Mouse (Mus musculus) spleen, adult 10 weeks (tissue): ENCODE data around the gene Gm17654. TPM values are rescaled to one million over a fixed set of nuclear protein-coding genes. Genes with fewer than 3 reads are reported as not detected.

ENCODE experiments used
- polyA plus RNA-seq: library from polyadenylated mRNA; stranded (reverse); fragments of 350-450 nt; fragmentation: Illumina TruSeq; extraction: RNeasy Lipid Tissue Mini Kit (QIAGEN cat#74804); gene quantifications from one replicate; pipeline ENCODE4 v1.2.3, GENCODE M21; 2015; ENCODE audit warnings: low replicate concordance; ENCODE audit not compliant: insufficient read depth

Gene Gm17654
- not detected for polyA plus RNA-seq

DNA sequence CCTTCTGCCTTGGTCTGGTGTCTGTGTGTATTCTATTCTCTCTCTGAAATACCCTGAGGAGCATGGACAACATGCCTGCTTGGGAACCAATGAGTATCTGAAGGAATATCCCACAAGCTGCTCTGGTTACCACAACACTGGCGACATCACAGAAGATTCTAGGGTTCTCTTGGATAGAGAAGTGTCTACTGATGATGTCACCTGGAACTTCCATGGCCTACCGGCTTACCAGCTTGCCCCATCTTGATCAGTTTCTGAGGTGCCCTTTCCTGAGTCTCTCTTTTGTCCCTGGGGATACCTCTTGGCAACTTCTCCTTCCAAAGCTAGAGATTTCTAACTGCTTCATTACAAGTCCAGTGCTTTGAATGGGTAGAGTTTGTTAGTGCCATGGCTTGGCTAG is at the start of gene Gm17654:
TSS of gene Gm17654 (minus strand) at position 101 of the 400 bp plus-strand sequence.

DNA sequence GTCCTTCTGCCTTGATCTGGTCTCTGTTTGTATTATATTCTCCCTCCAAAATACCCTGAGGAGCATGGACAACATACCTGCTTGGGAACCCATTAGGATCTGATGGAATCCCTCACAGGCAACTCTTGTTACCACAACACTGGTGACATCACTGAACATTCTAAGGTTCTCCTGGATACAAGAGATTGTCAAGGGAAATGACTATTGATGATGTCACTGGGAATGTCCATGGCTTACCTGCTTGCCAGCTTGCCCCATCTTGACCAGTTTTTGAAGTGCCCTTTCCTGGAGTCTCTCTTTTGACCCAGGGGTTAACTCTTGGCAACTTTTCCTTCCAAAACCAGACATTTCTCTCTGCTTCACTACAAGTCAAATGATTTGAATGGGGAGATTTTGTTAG is 29.0 kb upstream of the Gm17654 start, which contains the start of gene Gm10375:
TSS of gene Gm10375 (minus strand) at position 101 of the 400 bp plus-strand sequence.

DNA sequence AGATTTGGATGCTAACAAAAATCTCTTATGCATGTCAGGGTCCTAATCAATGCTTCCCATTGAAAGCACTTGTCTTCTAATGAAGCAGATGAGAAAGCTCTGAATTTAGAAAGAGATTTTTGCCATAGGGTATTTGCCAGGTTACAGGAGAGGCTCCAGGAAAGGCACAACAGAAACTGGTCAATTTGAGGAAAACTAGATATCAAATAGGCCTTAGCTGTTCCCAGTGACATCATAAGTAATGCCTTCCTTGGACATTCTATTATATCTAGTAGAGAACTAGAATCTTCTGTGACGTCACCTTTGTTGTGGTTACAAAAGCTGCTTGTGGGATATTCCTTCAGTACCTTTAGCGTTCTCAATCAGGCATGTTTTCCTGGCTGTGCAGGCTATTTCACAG is 35.7 kb downstream of the Gm17654 start, which contains the start of gene Gm5799:
TSS of gene Gm5799 (plus strand) at position 301 of the 400 bp plus-strand sequence.

Other genes with a start within 250 kb of the Gm17654 start
- not detected for gene 1700001F09Rik, start 231.3 kb downstream of the Gm17654 start, polyA plus RNA-seq
- not detected for gene Gm8138, start 162.8 kb downstream of the Gm17654 start, polyA plus RNA-seq
- gene Gm5799, start 35.6 kb downstream of the Gm17654 start, polyA plus RNA-seq = not detected
- not detected for gene Gm10375, start 28.9 kb upstream of the Gm17654 start, polyA plus RNA-seq
- gene Gm8165, start 98.1 kb upstream of the Gm17654 start, polyA plus RNA-seq = not detected
- 0.33 TPM for gene Gm7324, start 118.7 kb upstream of the Gm17654 start, polyA plus RNA-seq
- gene Gm16506, start 148.3 kb upstream of the Gm17654 start, polyA plus RNA-seq = not detected
- gene Gm6526, start 168.7 kb upstream of the Gm17654 start, polyA plus RNA-seq = not detected
- gene Gm8180, start 205.6 kb upstream of the Gm17654 start, polyA plus RNA-seq = 0.62 TPM